Mouse (Mus musculus) neural tube, embryonic 11.5 days (tissue): ENCODE results near the gene Grin2c. TPM values are rescaled to one million over a fixed set of nuclear protein-coding genes. Genes with fewer than 3 reads are reported as not detected.
A peak's percentile ranks its signal among the peaks of the same experiment; 100 is the strongest.

Experiments used
- ATAC-seq: fragments of 200-750 bp; cut with Nextera tagmentation; 2 replicates; pipeline ENCODE4 v1.8.0; 2017; ENCODE audit warnings: moderate number of reproducible peaks, mild to moderate bottlenecking, moderate TSS enrichment, moderate library complexity; ENCODE audit not compliant: insufficient read depth, low FRiP score, low TSS enrichment
- DNase-seq: peaks from one replicate; pipeline ENCODE4 v3.0.0-alpha.2; 2015; ENCODE audit warnings: low spot score
- H3K27ac ChIP-seq: fragments of 300-500 bp; sonication (generic); 2 replicates; pipeline ENCODE4 v1.5.1; 2014; ENCODE audit warnings: low read depth, mild to moderate bottlenecking, low read length
- H3K27me3 ChIP-seq: fragments of 300-500 bp; sonication (generic); 2 replicates; pipeline ENCODE4 v1.6.1; 2014; ENCODE audit warnings: mild to moderate bottlenecking, low read length, mixed read lengths; ENCODE audit not compliant: control insufficient read depth, insufficient read depth
- H3K36me3 ChIP-seq: fragments of 300-500 bp; sonication (generic); 2 replicates; pipeline ENCODE4 v1.6.1; 2014; ENCODE audit warnings: mild to moderate bottlenecking, low read length, moderate library complexity, mixed read lengths; ENCODE audit not compliant: control insufficient read depth, insufficient read depth
- H3K4me1 ChIP-seq: fragments of 300-500 bp; sonication (generic); 2 replicates; pipeline ENCODE4 v1.6.1; 2014; ENCODE audit warnings: low read length, mixed read lengths; ENCODE audit not compliant: control insufficient read depth, insufficient read depth
- H3K4me2 ChIP-seq: fragments of 300-500 bp; sonication (generic); 2 replicates; pipeline ENCODE4 v1.6.1; 2014; ENCODE audit warnings: low read depth, mild to moderate bottlenecking, moderate library complexity
- H3K4me3 ChIP-seq: fragments of 300-500 bp; sonication (generic); 2 replicates; pipeline ENCODE4 v1.5.1; 2014; ENCODE audit warnings: low read depth, low read length
- H3K9ac ChIP-seq: fragments of 300-500 bp; sonication (generic); 2 replicates; pipeline ENCODE4 v1.6.1; 2014; ENCODE audit warnings: mild to moderate bottlenecking, low read length
- H3K9me3 ChIP-seq: fragments of 300-500 bp; sonication (generic); 2 replicates; pipeline ENCODE4 v1.6.1; 2016; ENCODE audit warnings: low read length; ENCODE audit not compliant: control insufficient read depth
- WGBS: fragments of 180-500 bp; shearing (Covaris S2); extraction: QIAGEN DNeasy Blood & Tissue Kit; methylation state at CpG from one replicate; pipeline ENCODE4 v1.1.7; 2014; 5-methylcytosine and 5-hydroxymethylcytosine counted together
- polyA plus RNA-seq: library from polyadenylated mRNA; unstranded; fragments of >200 nt; fragmentation: Nextera tagmentation; extraction: Ambion mirVana; gene quantifications from 2 replicates; pipeline ENCODE4 v1.2.1, GENCODE M21; 2014

The Grin2c gene
- polyA plus RNA-seq, 1 experiment from 2014 or later: 0.57 TPM

DNA sequence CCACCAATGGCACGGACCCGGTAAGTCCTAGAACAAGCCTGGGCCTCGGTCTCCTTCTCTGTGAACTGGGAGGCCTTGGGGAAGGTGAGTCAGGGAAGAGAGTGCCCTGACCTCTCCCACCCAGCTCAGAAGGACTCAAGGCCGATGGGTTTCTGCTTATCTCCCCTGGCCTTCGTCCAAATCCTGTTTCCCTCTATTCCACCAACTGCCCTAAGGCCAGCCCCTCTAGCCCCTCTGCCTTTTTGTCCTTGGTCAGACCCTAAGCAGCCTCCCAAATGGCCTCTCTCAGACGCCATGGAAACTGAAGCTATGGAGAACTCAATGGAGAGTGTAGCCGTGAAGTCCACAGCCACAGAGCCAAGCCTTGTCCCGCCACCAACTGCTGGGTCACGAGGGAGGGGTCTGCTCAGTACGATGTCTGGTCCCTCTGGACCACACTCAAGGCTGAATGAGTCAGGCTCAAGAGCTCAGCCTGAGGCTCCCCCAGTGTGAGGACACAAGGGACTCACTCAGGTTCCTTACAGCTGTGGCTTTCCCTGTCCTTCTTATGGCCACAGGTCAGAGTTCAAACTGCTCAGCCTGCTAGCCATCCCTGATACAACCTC is 6.0 kb upstream of the Grin2c start:
- Histone ChIP-seq H3K9ac (no peak overlapping the region), H3K9me3 (no peaks in the 10 kb centered on the region), H3K36me3 (peaks cover 2% of the 10 kb centered on the region; the same call in 1 of the 2 replicates), H3K4me2 (no peak overlapping the region), H3K27ac (no peak overlapping the region), H3K27me3 (peaks cover 10% of the 10 kb centered on the region; the same call in 1 of the 2 replicates), H3K4me1 (peaks cover 8% of the 10 kb centered on the region), H3K4me3 (no peak overlapping the region)
- DNase-seq (no peak), ATAC-seq (no peak)
- WGBS: 70% methylated on average over 10 of the region's 10 CpGs

DNA sequence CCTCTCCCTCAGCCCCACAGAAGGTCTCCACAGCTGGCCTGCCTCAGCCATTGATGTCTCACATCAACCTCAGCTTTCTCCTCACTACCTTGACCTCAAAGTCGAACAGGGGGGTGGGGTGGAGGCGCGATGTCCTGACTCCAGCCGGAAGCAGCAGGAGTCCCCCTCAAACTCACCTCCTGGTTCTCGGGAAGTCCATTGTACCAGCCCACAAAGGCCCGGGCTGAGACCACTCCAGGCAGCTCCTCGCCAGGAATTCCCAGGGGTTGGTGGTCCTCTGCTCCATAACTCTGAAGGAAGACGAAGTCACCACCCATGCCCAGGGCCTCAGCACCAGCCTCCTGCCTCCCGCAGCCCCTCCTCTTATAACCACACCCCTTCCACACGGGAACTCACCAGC is 4.4 kb upstream of the Grin2c start:
- ATAC-seq (no peak), DNase-seq (no peak)
- Histone ChIP-seq H3K27me3 (peaks cover 25% of the 10 kb centered on the region), H3K4me3 (no peak overlapping the region), H3K27ac (no peak overlapping the region), H3K9ac (no peak overlapping the region), H3K4me2 (no peak overlapping the region), H3K9me3 (no peaks in the 10 kb centered on the region), H3K36me3 (peaks cover 2% of the 10 kb centered on the region; the same call in 1 of the 2 replicates), H3K4me1 (peaks cover 11% of the 10 kb centered on the region)
- 68% methylated on average over 10 of the region's 10 CpGs for WGBS

DNA sequence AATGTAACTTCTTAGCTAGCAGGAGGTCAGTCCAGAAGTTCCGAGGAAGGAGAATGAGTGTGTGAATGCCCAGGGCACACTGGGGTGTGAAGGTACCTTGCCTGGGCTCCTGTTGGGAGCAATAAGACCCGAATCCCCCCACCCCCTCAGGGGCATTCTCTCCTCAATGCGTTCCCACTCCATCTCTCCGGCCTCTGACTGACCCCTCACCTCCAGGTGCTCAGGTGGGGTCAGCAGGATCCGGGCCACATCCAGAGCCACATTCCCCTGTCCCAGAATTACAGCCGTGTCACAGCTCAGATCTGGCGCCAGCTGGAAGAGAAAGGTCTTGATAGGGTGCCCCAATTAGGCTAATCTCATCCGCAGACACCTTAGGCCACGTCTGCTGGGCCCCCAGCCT is 4.0 kb upstream of the Grin2c start:
- WGBS: 79% methylated on average over 9 of the region's 9 CpGs
- no peak overlapping the region for H3K27ac ChIP-seq
- H3K4me1 ChIP-seq: peaks cover 12% of the 10 kb centered on the region

DNA sequence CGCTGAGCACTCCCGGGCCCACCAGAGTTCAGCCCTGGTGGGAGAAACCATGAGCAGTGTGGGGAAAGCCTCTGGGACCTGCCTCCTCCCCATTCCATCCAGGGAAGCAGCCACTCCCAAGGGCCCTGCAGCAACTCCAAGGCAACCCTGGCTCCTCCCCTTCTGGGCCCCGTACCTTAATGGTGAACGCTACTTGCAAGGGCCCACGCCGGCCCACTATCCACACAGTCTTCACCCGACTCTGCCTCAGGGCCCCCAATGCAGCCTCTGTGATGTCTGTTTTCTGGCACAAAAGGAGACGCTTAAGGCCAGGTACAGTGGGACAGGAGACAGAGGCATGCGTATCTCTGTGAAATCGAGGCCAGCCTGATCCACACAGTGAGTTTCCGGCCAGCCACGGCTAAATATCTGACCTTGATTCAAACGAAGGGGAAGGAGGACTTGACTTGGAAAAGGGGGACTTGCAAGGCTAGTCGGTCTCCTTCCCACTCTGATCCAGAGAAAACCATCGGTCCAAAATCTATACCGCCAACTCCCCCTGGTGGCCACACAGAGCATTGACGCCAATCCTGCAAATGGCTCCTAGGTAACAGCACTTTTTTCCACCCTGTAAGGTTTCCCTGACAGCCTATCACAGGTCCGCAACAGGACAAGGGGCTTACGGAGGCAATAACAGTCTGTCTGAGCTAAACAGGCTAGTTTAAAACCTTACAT is 3.3 kb upstream of the Grin2c start:
- peaks cover 37% of the 10 kb centered on the region for H3K27me3 ChIP-seq
- H3K9me3 ChIP-seq: no peaks in the 10 kb centered on the region
- H3K4me3 ChIP-seq: no peak overlapping the region
- ATAC-seq (no peak), DNase-seq (peak; percentile 79)
- peaks cover 9% of the 10 kb centered on the region; the same call in 1 of the 2 replicates for H3K4me1 ChIP-seq
- no peak overlapping the region for H3K4me2 ChIP-seq
- 0 out of 2 replicates have a peak overlapping the region, but pooled peaks have one; percentile 28 for H3K9ac ChIP-seq
- H3K36me3 ChIP-seq: peaks cover 2% of the 10 kb centered on the region; the same call in 1 of the 2 replicates
- H3K27ac ChIP-seq: no peak overlapping the region
- WGBS: 33% methylated on average over 18 of the region's 19 CpGs

More for the DNA sequence above, 4.0 kb upstream of the Grin2c start:
- Histone ChIP-seq H3K4me3 (no peak overlapping the region), H3K27me3 (peaks cover 30% of the 10 kb centered on the region), H3K9me3 (no peaks in the 10 kb centered on the region), H3K9ac (no peak overlapping the region), H3K36me3 (peaks cover 2% of the 10 kb centered on the region; the same call in 1 of the 2 replicates), H3K4me2 (no peak overlapping the region)
- DNase-seq (no peak), ATAC-seq (no peak)

DNA sequence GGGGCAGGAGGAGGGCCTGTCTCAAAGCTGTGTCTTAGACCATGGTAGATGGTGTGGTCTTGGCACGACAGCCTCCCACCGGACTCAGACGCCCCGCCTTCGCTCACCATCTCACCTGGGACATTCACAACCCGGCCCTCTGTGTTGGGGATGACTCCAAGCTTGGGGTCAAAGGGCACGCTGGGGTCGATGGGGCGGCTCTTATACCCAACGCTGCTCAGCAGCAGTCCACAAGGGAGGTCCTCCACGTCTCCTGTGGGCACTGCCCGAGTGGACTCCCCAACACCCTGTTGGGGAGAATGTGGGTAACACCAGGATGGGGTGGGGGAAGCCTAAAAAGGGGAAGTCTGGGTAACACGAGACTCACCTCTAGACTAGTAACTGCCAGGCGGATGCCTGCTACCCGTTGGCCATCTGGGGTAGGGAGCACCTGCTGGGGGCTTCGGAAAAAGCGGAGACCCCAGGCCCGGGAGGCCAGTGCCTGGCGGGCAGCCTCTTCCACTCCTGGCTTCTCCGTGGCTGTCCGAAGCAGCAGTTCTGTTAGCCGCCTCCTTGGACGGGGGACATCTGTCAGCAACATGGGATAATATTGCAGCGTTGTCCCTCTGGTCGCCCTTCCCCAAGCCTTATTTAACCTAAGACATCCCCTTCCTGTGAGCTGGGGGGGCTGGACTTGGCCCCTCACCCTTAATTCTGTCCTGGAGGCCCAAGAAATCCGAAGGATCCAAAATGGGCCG is 2.5 kb upstream of the Grin2c start:
- DNase-seq: no peak
- H3K27me3 ChIP-seq: peaks cover 44% of the 10 kb centered on the region
- no peak overlapping the region for H3K27ac ChIP-seq

DNA sequence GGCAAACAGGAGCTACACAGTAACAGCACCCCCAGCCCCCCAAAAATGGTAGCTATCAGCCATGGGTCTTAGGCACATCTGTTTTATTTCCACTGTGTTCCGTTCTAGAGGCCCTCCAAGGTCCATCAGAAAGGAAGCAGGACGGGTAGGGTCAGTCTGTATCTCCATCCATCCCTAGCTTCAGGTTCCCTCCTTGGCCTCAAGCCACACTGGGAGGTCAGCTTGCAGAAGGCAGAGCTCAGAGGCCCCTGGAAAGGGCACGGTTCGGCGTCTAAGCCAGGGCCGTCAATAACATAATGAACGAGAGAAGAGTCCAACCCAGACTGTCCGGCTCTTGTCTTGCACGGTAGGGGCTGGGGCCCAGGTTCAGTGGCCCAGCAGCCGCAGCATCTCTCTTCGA is 915 bp upstream of the Grin2c start:
- Histone ChIP-seq H3K36me3 (peaks cover 2% of the 10 kb centered on the region; the same call in 1 of the 2 replicates), H3K9ac (no peak overlapping the region), H3K4me3 (no peak overlapping the region), H3K27me3 (peaks cover 51% of the 10 kb centered on the region), H3K27ac (no peak overlapping the region), H3K4me1 (peaks cover 9% of the 10 kb centered on the region; the same call in 1 of the 2 replicates), H3K4me2 (no peak overlapping the region), H3K9me3 (no peaks in the 10 kb centered on the region)
- DNase-seq (no peak), ATAC-seq (no peak)
- 72% methylated on average over 11 of the region's 11 CpGs for WGBS

More for the DNA sequence above, 2.5 kb upstream of the Grin2c start:
- H3K4me2 ChIP-seq: no peak overlapping the region
- ATAC-seq: no peak
- no peaks in the 10 kb centered on the region for H3K9me3 ChIP-seq
- no peak overlapping the region for H3K9ac ChIP-seq
- WGBS: 91% methylated on average over 27 of the region's 27 CpGs
- H3K4me1 ChIP-seq: peaks cover 9% of the 10 kb centered on the region; the same call in 1 of the 2 replicates
- H3K4me3 ChIP-seq: no peak overlapping the region
- H3K36me3 ChIP-seq: peaks cover 2% of the 10 kb centered on the region; the same call in 1 of the 2 replicates

DNA sequence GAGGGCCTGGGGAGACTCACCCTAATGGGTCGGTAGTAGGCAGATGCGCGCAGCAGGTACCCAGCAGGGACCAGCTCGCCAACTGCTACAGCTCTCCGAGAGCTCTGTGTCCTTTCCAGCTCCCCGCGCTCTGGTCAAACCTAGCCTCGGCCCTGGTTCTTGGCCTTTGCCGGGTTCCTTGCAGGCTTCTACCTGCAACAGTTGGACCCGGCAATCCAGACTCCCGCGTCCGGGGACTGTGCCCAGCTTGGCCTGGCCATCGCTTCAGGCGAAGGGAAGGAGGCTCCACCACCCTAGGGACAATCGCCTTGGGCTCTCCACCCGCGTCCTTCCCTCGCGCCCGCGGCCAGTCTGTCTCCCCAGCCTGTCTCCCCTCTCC is 654 bp downstream of the Grin2c start:
- DNase-seq (no peak), ATAC-seq (no peak)
- Histone ChIP-seq H3K36me3 (0 out of 2 replicates have a peak, but pooled peaks cover 2% of the 10 kb centered on the region), H3K4me1 (peaks cover 9% of the 10 kb centered on the region; the same call in 1 of the 2 replicates), H3K27me3 (peaks cover 63% of the 10 kb centered on the region), H3K9me3 (no peaks in the 10 kb centered on the region), H3K9ac (no peak overlapping the region), H3K4me3 (peak overlapping the region; percentile 33), H3K27ac (no peak overlapping the region), H3K4me2 (peak overlapping the region; percentile 50)
- WGBS: under 1% methylated on average over 20 of the region's 22 CpGs

DNA sequence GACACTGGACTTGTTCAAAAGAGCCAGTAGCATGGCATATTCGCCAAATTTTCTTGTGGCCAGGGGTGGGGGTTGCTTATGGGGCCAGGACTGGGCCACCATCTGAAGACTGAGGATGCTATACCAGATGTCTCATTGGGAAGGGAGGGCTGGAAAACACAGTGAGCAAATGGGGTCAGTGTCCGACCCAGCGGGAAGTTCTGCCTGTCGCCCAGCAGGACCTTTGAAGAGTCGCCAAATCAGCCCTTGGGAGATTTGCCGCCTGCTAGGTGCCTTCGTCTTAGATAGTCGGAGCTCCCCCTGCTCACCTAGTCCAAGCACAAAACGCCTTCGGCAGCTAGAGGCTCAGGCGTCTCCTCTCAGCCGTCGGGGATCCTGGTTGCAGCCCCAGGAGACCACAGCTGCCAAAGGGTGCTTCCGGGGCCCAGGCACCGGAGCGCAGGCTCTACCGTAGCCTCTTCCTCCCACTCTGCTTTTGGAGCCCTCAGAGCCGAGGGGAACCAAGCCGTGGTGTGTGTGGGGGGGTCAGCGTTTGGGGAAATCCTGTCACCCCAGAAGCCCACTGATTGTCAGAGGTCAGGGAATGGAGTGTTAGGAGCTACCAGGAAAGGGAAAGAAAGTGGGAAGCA is 1.2 kb downstream of the Grin2c start:
- Histone ChIP-seq H3K4me3 (peak overlapping the region; percentile 33; the same call in 1 of the 2 replicates), H3K4me1 (peaks cover 9% of the 10 kb centered on the region; the same call in 1 of the 2 replicates)

More for the DNA sequence above, 1.2 kb downstream of the Grin2c start:
- Histone ChIP-seq H3K4me2 (peak overlapping the region; percentile 40; the same call in 1 of the 2 replicates), H3K9ac (no peak overlapping the region), H3K9me3 (no peaks in the 10 kb centered on the region), H3K36me3 (0 out of 2 replicates have a peak, but pooled peaks cover 2% of the 10 kb centered on the region), H3K27me3 (peaks cover 66% of the 10 kb centered on the region), H3K27ac (no peak overlapping the region)
- WGBS: 3% methylated on average over 20 of the region's 20 CpGs
- no peak for DNase-seq
- ATAC-seq: no peak
